8 mouse cellular contexts compared by ENCODE assay signal in the genomic region with DNA sequence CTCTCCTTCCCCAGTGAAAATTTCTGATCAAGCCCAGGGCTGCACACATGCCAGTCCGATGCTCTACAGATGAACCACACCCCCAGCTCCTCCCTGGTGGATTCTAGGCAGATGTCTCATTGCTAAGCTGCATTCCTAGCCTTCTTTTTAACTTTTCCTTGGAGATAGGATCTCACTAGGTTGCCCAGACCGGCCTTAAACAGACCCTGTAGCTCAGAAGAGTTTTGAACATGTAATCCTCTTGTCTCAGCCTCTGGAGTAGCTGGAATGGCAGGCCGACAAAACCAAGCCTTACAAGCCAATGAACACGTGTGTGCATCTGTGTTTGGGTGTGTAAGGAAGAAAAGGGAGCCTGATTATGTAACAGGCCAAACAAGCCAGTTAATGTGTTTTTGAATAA. TPM values are rescaled to one million over a fixed set of nuclear protein-coding genes. Genes with fewer than 3 reads are reported as not detected.
A peak's percentile ranks its signal among the peaks of the same experiment; 100 is the strongest.
DNase-seq lines count a peak whose midpoint lies in the region; ATAC-seq and TF ChIP-seq lines count a peak whose summit lies in the region.

No protein-coding gene starts in this region.

- peaks cover 24% of the 10 kb centered on the region for H3K36me3 ChIP-seq in forebrain, embryonic 13.5 days (ENCODE audit: poor library complexity, severe bottlenecking)
- H3K36me3 ChIP-seq in forebrain, embryonic 11.5 days (ENCODE audit: control insufficient read depth, insufficient read depth, low read length), result no peaks in the 10 kb centered on the region; the same call in 1 of the 2 replicates
- peaks cover 33% of the 10 kb centered on the region for H3K36me3 ChIP-seq in kidney, embryonic 15.5 days
- peaks cover 26% of the 10 kb centered on the region for H3K36me3 ChIP-seq in limb, embryonic 10.5 days

- 0 out of 2 replicates have a peak overlapping the region, but pooled peaks have one; percentile 12 for H3K27ac ChIP-seq in forebrain, embryonic 13.5 days
- H3K27ac ChIP-seq in forebrain, embryonic 11.5 days (ENCODE audit: low read depth, low read length), result no peak overlapping the region
- H3K27ac ChIP-seq in kidney, embryonic 15.5 days, result peak overlapping the region; percentile 73; the same call in 1 of the 2 replicates
- H3K27ac ChIP-seq in limb, embryonic 10.5 days, result peak overlapping the region; percentile 90; the same call in 1 of the 2 replicates

- H3K4me2 ChIP-seq in forebrain, embryonic 13.5 days, result no peak overlapping the region
- no peak overlapping the region for H3K4me2 ChIP-seq in forebrain, embryonic 11.5 days (ENCODE audit: low read depth, low read length, severe bottlenecking)
- H3K4me2 ChIP-seq in kidney, embryonic 15.5 days, result peak overlapping the region; percentile 81; the same call in 1 of the 2 replicates

- no peaks in the 10 kb centered on the region for H3K27me3 ChIP-seq in forebrain, embryonic 13.5 days
- no peaks in the 10 kb centered on the region for H3K27me3 ChIP-seq in forebrain, embryonic 11.5 days (ENCODE audit: control insufficient read depth, insufficient read depth, low read length)
- no peaks in the 10 kb centered on the region for H3K27me3 ChIP-seq in kidney, embryonic 15.5 days
- no peaks in the 10 kb centered on the region for H3K27me3 ChIP-seq in Patski
- H3K27me3 ChIP-seq in limb, embryonic 10.5 days (ENCODE audit: low read depth, poor library complexity, severe bottlenecking), result no peaks in the 10 kb centered on the region

- no peaks in the 10 kb centered on the region for H3K9me3 ChIP-seq in forebrain, embryonic 13.5 days (replicated peaks)
- H3K9me3 ChIP-seq in forebrain, embryonic 11.5 days (ENCODE audit: control insufficient read depth, low read length), result no peaks in the 10 kb centered on the region
- H3K9me3 ChIP-seq in kidney, embryonic 15.5 days (replicated peaks), result no peaks in the 10 kb centered on the region
- H3K9me3 ChIP-seq in limb, embryonic 10.5 days (replicated peaks), result no peaks in the 10 kb centered on the region

- CTCF ChIA-PET in Patski (lab: Charles Lee), result interaction anchor here (2.1 kb wide), 1 partner anchor 12 kb away, joined by 4 read pairs; no protein-coding TSS in a partner anchor

- WGBS in forebrain, embryonic 13.5 days, result 61% methylated on average over 4 of the region's 4 CpGs
- WGBS in forebrain, embryonic 11.5 days, result 58% methylated on average over 4 of the region's 4 CpGs
- WGBS in kidney, embryonic 15.5 days, result 61% methylated on average over 4 of the region's 4 CpGs
- 68% methylated on average over 4 of the region's 4 CpGs for WGBS in limb, embryonic 10.5 days

- in situ Hi-C loops in Patski (cut with MboI; ENCODE audit: low pct_unique_long_range_greater_than_20kb), result no loop called here

- no peak for TF ChIP-seq CTCF in Patski (IDR thresholded peaks at IDR 0.05)

- DNase-seq in forebrain, embryonic 11.5 days (ENCODE audit: low spot score), result no peak
- DNase-seq in kidney, postnatal 14 days, result no peak
- DNase-seq in Patski (ENCODE audit: low read depth, low spot score), result no peak
- no peak for DNase-seq in limb, embryonic 10.5 days (ENCODE audit: low spot score)
- DNase-seq in thymus, postnatal 10 days (ENCODE audit: low spot score in 2 of 2), result no peak
- no peak for DNase-seq in spleen, postnatal 36 days (ENCODE audit: low spot score in 2 of 2)

- H3K4me3 ChIP-seq in forebrain, embryonic 13.5 days, result no peak overlapping the region
- H3K4me3 ChIP-seq in forebrain, embryonic 11.5 days (ENCODE audit: low read depth, low read length), result no peak overlapping the region
- H3K4me3 ChIP-seq in kidney, embryonic 15.5 days (replicated peaks), result no peak overlapping the region
- H3K4me3 ChIP-seq in limb, embryonic 10.5 days, result no peak overlapping the region

- peaks cover 16% of the 10 kb centered on the region for H3K4me1 ChIP-seq in forebrain, embryonic 13.5 days
- peaks cover 4% of the 10 kb centered on the region; the same call in 1 of the 2 replicates for H3K4me1 ChIP-seq in forebrain, embryonic 11.5 days (replicated peaks; ENCODE audit: control insufficient read depth, insufficient read depth, low read length)
- H3K4me1 ChIP-seq in kidney, embryonic 15.5 days, result peaks cover 22% of the 10 kb centered on the region
- H3K4me1 ChIP-seq in limb, embryonic 10.5 days, result peaks cover 27% of the 10 kb centered on the region

- no peak overlapping the region for H3K9ac ChIP-seq in forebrain, embryonic 13.5 days
- H3K9ac ChIP-seq in forebrain, embryonic 11.5 days (ENCODE audit: low read length), result no peak overlapping the region
- H3K9ac ChIP-seq in kidney, embryonic 15.5 days, result no peak overlapping the region

- no peak for ATAC-seq in forebrain, embryonic 13.5 days
- no peak for ATAC-seq in forebrain, embryonic 11.5 days (replicated peaks; ENCODE audit: low FRiP score)
- no peak for ATAC-seq in kidney, embryonic 15.5 days (replicated peaks; ENCODE audit: low FRiP score)
- ATAC-seq in Patski, result peak; percentile 36

- POLR2A ChIA-PET in Patski (lab: Charles Lee), result interaction anchor here (1.1 kb wide), 2 partner anchors 11 to 19 kb away, joined by 3 to 4 read pairs; no protein-coding TSS in a partner anchor

RNA-seq across cellular contexts. Expression of a gene that starts 7.8 kb away (rescaled TPM):
- polyA plus RNA-seq in forebrain, embryonic 13.5 days (2015; fragmentation: Nextera tagmentation; extraction: Ambion mirVana), result 18.1 and 19.4 TPM in 2 replicates
- polyA plus RNA-seq in forebrain, embryonic 11.5 days (2014; fragmentation: Nextera tagmentation; extraction: Ambion mirVana), result 36.2 and 37.2 TPM in 2 replicates
- polyA plus RNA-seq in kidney, embryonic 15.5 days (2015; fragmentation: Nextera tagmentation; extraction: Ambion mirVana), result 81.9 and 91.5 TPM in 2 replicates
- 473 TPM for polyA plus RNA-seq in Patski (2021)
- polyA plus RNA-seq in limb, embryonic 10.5 days (2016; fragmentation: Nextera tagmentation; extraction: Ambion mirVana), result 19.4 and 28.1 TPM in 2 replicates

RNA-seq across cellular contexts. Expression of a gene that starts 26.2 kb away (rescaled TPM):
- polyA plus RNA-seq in forebrain, embryonic 13.5 days (2015; fragmentation: Nextera tagmentation; extraction: Ambion mirVana), result 60.8 and 65.0 TPM in 2 replicates
- polyA plus RNA-seq in forebrain, embryonic 11.5 days (2014; fragmentation: Nextera tagmentation; extraction: Ambion mirVana), result 83.8 and 87.5 TPM in 2 replicates
- 61.3 and 65.0 TPM in 2 replicates for polyA plus RNA-seq in kidney, embryonic 15.5 days (2015; fragmentation: Nextera tagmentation; extraction: Ambion mirVana)
- 123 TPM for polyA plus RNA-seq in Patski (2021)
- polyA plus RNA-seq in limb, embryonic 10.5 days (2016; fragmentation: Nextera tagmentation; extraction: Ambion mirVana), result 61.7 and 67.7 TPM in 2 replicates

RNA-seq across cellular contexts. Expression of a gene that starts 36.0 kb away (rescaled TPM):
- polyA plus RNA-seq in forebrain, embryonic 13.5 days (2015; fragmentation: Nextera tagmentation; extraction: Ambion mirVana), result 0.49 and 0.78 TPM in 2 replicates
- polyA plus RNA-seq in forebrain, embryonic 11.5 days (2014; fragmentation: Nextera tagmentation; extraction: Ambion mirVana), result 0.32 and 0.35 TPM in 2 replicates
- polyA plus RNA-seq in kidney, embryonic 15.5 days (2015; fragmentation: Nextera tagmentation; extraction: Ambion mirVana), result 17.2 and 18.1 TPM in 2 replicates
- polyA plus RNA-seq in Patski (2021), result 0.42 TPM
- polyA plus RNA-seq in limb, embryonic 10.5 days (2016; fragmentation: Nextera tagmentation; extraction: Ambion mirVana), result 1.0 and 1.1 TPM in 2 replicates
